Mouse (Mus musculus) MEL (cell line): ENCODE results near the gene Gabbr1. TPM values are rescaled to one million over a fixed set of nuclear protein-coding genes. Genes with fewer than 3 reads are reported as not detected.

Experiments
- DNase-seq: peaks from one replicate; pipeline ENCODE4 v3.0.0; 2011; ENCODE audit warnings: low read depth, low spot score
- H3K27ac ChIP-seq: 2 replicates; pipeline ENCODE4 v1.5.1; 2012; ENCODE audit warnings: low read depth, mild to moderate bottlenecking, control low read depth, low read length, moderate library complexity; ENCODE audit not compliant: control insufficient read depth
- H3K27me3 ChIP-seq, 2 experiments: fragments of 150-350 bp in 1 of 2; sonication (generic) in 1 of 2; 2 replicates each; pipeline ENCODE4 v1.6.1; 2012; ENCODE audit warnings: low read length in 2 of 2, mild to moderate bottlenecking in 2 of 2, improper control_type of control experiment in 1 of 2, moderate library complexity in 1 of 2; ENCODE audit not compliant: insufficient read depth in 2 of 2, control insufficient read depth in 1 of 2
- H3K36me3 ChIP-seq, 2 experiments: 2 replicates each; pipeline ENCODE4 v1.6.1; 2012 to 2014; ENCODE audit warnings: low read length in 2 of 2, improper control_type of control experiment in 1 of 2, inconsistent platforms in 1 of 2, mild to moderate bottlenecking in 1 of 2; ENCODE audit not compliant: insufficient read depth in 2 of 2, control insufficient read depth in 1 of 2
- H3K4me1 ChIP-seq, 2 experiments: fragments of 150-350 bp in 1 of 2; sonication (generic) in 1 of 2; 2 replicates each; pipeline ENCODE4 v1.6.1; 2012; ENCODE audit warnings: low read length in 2 of 2, improper control_type of control experiment in 1 of 2, mild to moderate bottlenecking in 1 of 2; ENCODE audit not compliant: insufficient read depth in 2 of 2, control insufficient read depth in 1 of 2
- H3K4me3 ChIP-seq, 2 experiments: fragments of 150-350 bp in 1 of 2; sonication (generic) in 1 of 2; 2 replicates each; pipeline ENCODE4 v1.5.1; 2012; ENCODE audit warnings: low read depth in 2 of 2, low read length in 2 of 2, mild to moderate bottlenecking in 2 of 2, moderate library complexity in 2 of 2, control low read depth in 1 of 2, improper control_type of control experiment in 1 of 2; ENCODE audit not compliant: control insufficient read depth in 1 of 2, insufficient read depth in 1 of 2
- H3K79me2 ChIP-seq: 2 replicates; pipeline ENCODE4 v1.6.1; 2012; ENCODE audit warnings: mild to moderate bottlenecking, low read length, moderate library complexity; ENCODE audit not compliant: control insufficient read depth, poor library complexity, insufficient read depth
- H3K9ac ChIP-seq: 2 replicates; pipeline ENCODE4 v1.6.1; 2012; ENCODE audit warnings: low read depth, mild to moderate bottlenecking, control low read depth, low read length, moderate library complexity; ENCODE audit not compliant: control insufficient read depth, poor library complexity, severe bottlenecking
- H3K9me3 ChIP-seq: fragments of 150-350 bp; sonication (generic); replicated peaks from 2 replicates; pipeline ENCODE4 v1.6.1; 2012; ENCODE audit warnings: mild to moderate bottlenecking, low read length, improper control_type of control experiment, moderate library complexity; ENCODE audit not compliant: insufficient read depth
- CHD1 ChIP-seq: IDR thresholded peaks from 2 replicates; pipeline ENCODE4 v1.6.1; 2012; ENCODE audit warnings: low read depth, mild to moderate bottlenecking, inconsistent platforms, low read length, improper control_type of control experiment
- CHD2 ChIP-seq: IDR thresholded peaks from 2 replicates; pipeline ENCODE4 v1.6.1; 2011; ENCODE audit warnings: low read length, improper control_type of control experiment
- EP300 ChIP-seq, 2 experiments: IDR thresholded peaks; 2 replicates each; pipeline ENCODE4 v1.6.1; 2011; ENCODE audit warnings: improper control_type of control experiment in 2 of 2, low read length in 2 of 2, low read depth in 1 of 2, mild to moderate bottlenecking in 1 of 2
- ETS1 ChIP-seq: IDR thresholded peaks from 2 replicates; pipeline ENCODE4 v1.6.1; 2012; ENCODE audit warnings: low read depth, mild to moderate bottlenecking, inconsistent platforms, low read length, improper control_type of control experiment, moderate library complexity
- HCFC1 ChIP-seq: IDR thresholded peaks from 2 replicates; pipeline ENCODE4 v1.6.1; 2012; ENCODE audit warnings: low read depth, mild to moderate bottlenecking, inconsistent platforms, low read length, improper control_type of control experiment, moderate library complexity
- JUND ChIP-seq: IDR thresholded peaks from 2 replicates; pipeline ENCODE4 v1.6.1; 2011; ENCODE audit warnings: low read depth, mild to moderate bottlenecking, improper control_type of control experiment, low read length
- MAFK ChIP-seq: IDR thresholded peaks from 2 replicates; pipeline ENCODE4 v1.6.1; 2011; ENCODE audit warnings: low read depth, mild to moderate bottlenecking, low read length, improper control_type of control experiment, borderline replicate concordance
- MAX ChIP-seq: IDR thresholded peaks from 2 replicates; pipeline ENCODE4 v1.6.1; 2011; ENCODE audit warnings: low read length, improper control_type of control experiment
- MYB ChIP-seq: IDR thresholded peaks from 2 replicates; pipeline ENCODE4 v1.6.1; 2011; ENCODE audit warnings: mild to moderate bottlenecking, low read depth, low read length, improper control_type of control experiment
- MYC ChIP-seq: IDR thresholded peaks from 2 replicates; pipeline ENCODE4 v1.6.1; 2011; ENCODE audit warnings: low read depth, mild to moderate bottlenecking, low read length, improper control_type of control experiment, moderate library complexity
- RAD21 ChIP-seq: IDR thresholded peaks from 2 replicates; pipeline ENCODE4 v1.6.1; 2011; ENCODE audit warnings: mild to moderate bottlenecking, low read depth, low read length, improper control_type of control experiment
- SIN3A ChIP-seq: IDR thresholded peaks from 2 replicates; pipeline ENCODE4 v1.6.1; 2012; ENCODE audit warnings: low read length, improper control_type of control experiment, inconsistent platforms
- SMC3 ChIP-seq: IDR thresholded peaks from 2 replicates; pipeline ENCODE4 v1.6.1; 2011; ENCODE audit warnings: low read depth, low read length, improper control_type of control experiment
- TAL1 ChIP-seq: IDR thresholded peaks from 2 replicates; pipeline ENCODE4 v1.6.1; 2012; ENCODE audit warnings: mild to moderate bottlenecking, inconsistent platforms, low read length, moderate library complexity, mixed read lengths
- TBP ChIP-seq: IDR thresholded peaks from 2 replicates; pipeline ENCODE4 v1.8.0; 2011; ENCODE audit warnings: low read depth, low read length, improper control_type of control experiment
- TCF12 ChIP-seq: IDR thresholded peaks from 2 replicates; pipeline ENCODE4 v1.6.1; 2014; ENCODE audit warnings: low read depth, mild to moderate bottlenecking, inconsistent platforms, low read length, improper control_type of control experiment, moderate library complexity
- USF1 ChIP-seq: IDR thresholded peaks from 2 replicates; pipeline ENCODE4 v1.6.1; 2014; ENCODE audit warnings: low read depth, mild to moderate bottlenecking, inconsistent platforms, low read length, improper control_type of control experiment, moderate library complexity
- USF2 ChIP-seq, 2 experiments: IDR thresholded peaks; 2 replicates each; pipeline ENCODE4 v1.6.1; 2011 to 2012; ENCODE audit warnings: improper control_type of control experiment in 2 of 2, low read length in 2 of 2, borderline replicate concordance in 1 of 2, inconsistent platforms in 1 of 2, low read depth in 1 of 2, mild to moderate bottlenecking in 1 of 2; ENCODE audit not compliant: insufficient read depth in 1 of 2
- polyA plus RNA-seq, 2 experiments: library from polyadenylated mRNA; stranded (reverse) in 1 of 2; unstranded in 1 of 2; fragments of >175 nt in 1 of 2; fragments of >200 nt in 1 of 2; gene quantifications; 2 replicates each; pipeline versions ENCODE4 v1.2.1 to v1.2.4; 2012; ENCODE audit warnings: low replicate concordance in 2 of 2, low read depth in 1 of 2; ENCODE audit not compliant: insufficient read length in 2 of 2, insufficient read depth in 1 of 2, missing spikeins in 1 of 2
- total RNA-seq: library from RNA; depleted of rRNA; stranded (reverse); fragments of 300-350 nt; gene quantifications from 2 replicates; pipeline ENCODE4 v1.2.3, GENCODE M21; 2012

Gene Gabbr1
- total and polyA plus RNA-seq, 3 experiments, result 2.2 to 14.6 TPM; not detected in 1

GRCm38 (mm10) chr17:37022628-37023576, 22.9 kb upstream of the Gabbr1 start, which contains the start of gene Mog:
Gene Mog (minus strand): TSS chr17:37023398.
- Histone ChIP-seq H3K36me3 (no peaks in the 10 kb centered on the region), H3K9ac (no peak within 1 kb of the TSS)

DNA sequence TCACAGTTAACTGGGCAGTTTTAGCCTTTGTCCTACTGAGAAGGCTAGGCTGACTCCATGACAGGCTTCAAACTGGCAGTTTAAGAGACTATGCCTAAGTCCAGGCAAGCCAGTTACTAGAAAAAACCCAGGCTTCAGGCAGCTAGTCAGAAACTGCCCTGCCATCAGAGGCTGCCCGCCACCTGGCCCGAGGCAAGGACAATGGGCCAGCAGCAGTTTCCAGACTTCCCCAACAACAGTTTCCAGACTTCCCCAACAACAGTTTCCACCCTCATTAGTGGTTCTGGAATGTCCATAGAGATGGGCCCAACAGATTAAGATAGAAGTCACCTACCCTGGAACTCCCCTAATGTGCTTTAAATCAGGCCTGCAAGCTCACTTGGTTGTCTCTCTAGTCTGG, 19.3 kb upstream of the Gabbr1 start:
- TF ChIP-seq CHD2 (no peak), MYB (no peak), ETS1 (no peak), TBP (no peak), JUND (no peak), USF2 (IDR thresholded peaks at IDR 0.05; ENCODE audit: borderline replicate concordance in 1 of 2, insufficient read depth in 1 of 2, low read depth in 1 of 2, low read length in 2 of 2) (no peak), MAFK (no peak), HCFC1 (no peak), CHD1 (no peak), MYC (no peak), EP300 (IDR thresholded peaks at IDR 0.05; ENCODE audit: low read depth in 1 of 2, low read length in 2 of 2) (no peak), TCF12 (no peak), SMC3 (no peak), TAL1 (no peak), USF1 (no peak), SIN3A (no peak), MAX (no peak), RAD21 (no peak)
- Histone ChIP-seq H3K27ac (no peak overlapping the region), H3K36me3 (no peaks in the 10 kb centered on the region), H3K27me3 (peaks cover 0 to 1% of the 10 kb centered on the region in 2 experiments; a peak in 1 of 4 replicates), H3K4me3 (no peak overlapping the region), H3K9me3 (no peaks in the 10 kb centered on the region), H3K4me1 (no peaks in the 10 kb centered on the region), H3K9ac (no peak overlapping the region), H3K79me2 (no peaks in the 10 kb centered on the region)
- no peak for DNase-seq

More at GRCm38 (mm10) chr17:37022628-37023576, 22.9 kb upstream of the Gabbr1 start, which contains the start of gene Mog:
- Histone ChIP-seq H3K4me3 (no peak within 1 kb of the TSS), H3K4me1 (no peaks in the 10 kb centered on the region), H3K27ac (no peak within 1 kb of the TSS), H3K79me2 (no peaks in the 10 kb centered on the region), H3K9me3 (no peaks in the 10 kb centered on the region), H3K27me3 (peaks cover 0 to 4% of the 10 kb centered on the region in 2 experiments; a peak in 3 of 4 replicates)
- DNase-seq, result no peak
- no peak for TF ChIP-seq JUND
- no peak for TF ChIP-seq TAL1
